Mouse (Mus musculus): ENCODE results near the gene Dpp6.

GRCm38 (mm10) chr5:27373931-27374330, 556.9 kb downstream of the Dpp6 start:
- TF ChIP-seq CTCF (IDR thresholded peaks at IDR 0.05; ENCODE audit: low read depth) (no peak), EP300 (IDR thresholded peaks at IDR 0.05; ENCODE audit: low read depth) (no peak)

Data from liver, postnatal 0 days (tissue).